Mouse (Mus musculus) hindbrain, postnatal 0 days (tissue): ENCODE data around the gene Tead3. TPM values are rescaled to one million over a fixed set of nuclear protein-coding genes. Genes with fewer than 3 reads are reported as not detected.

Source experiments
- ATAC-seq: fragments of 200-750 bp; cut with Nextera tagmentation; 2 replicates; pipeline ENCODE4 v1.8.0; 2017; ENCODE audit warnings: mild to moderate bottlenecking, moderate TSS enrichment, moderate library complexity
- DNase-seq: peaks from one replicate; pipeline ENCODE4 v3.0.0-alpha.2; 2015; ENCODE audit warnings: low spot score
- H3K27ac ChIP-seq: fragments of 300-500 bp; sonication (generic); 2 replicates; pipeline ENCODE4 v1.5.1; 2014; ENCODE audit warnings: mild to moderate bottlenecking
- H3K27me3 ChIP-seq: fragments of 300-500 bp; sonication (generic); 2 replicates; pipeline ENCODE4 v1.6.1; 2014; ENCODE audit warnings: low read length, mixed read lengths; ENCODE audit not compliant: insufficient read depth
- H3K36me3 ChIP-seq: fragments of 300-500 bp; sonication (generic); 2 replicates; pipeline ENCODE4 v1.6.1; 2014; ENCODE audit warnings: low read length, mixed read lengths; ENCODE audit not compliant: insufficient read depth
- H3K4me1 ChIP-seq: fragments of 300-500 bp; sonication (generic); 2 replicates; pipeline ENCODE4 v1.6.1; 2014; ENCODE audit warnings: antibody characterized with exemption, low read length, mixed read lengths; ENCODE audit not compliant: insufficient read depth
- H3K4me2 ChIP-seq: fragments of 300-500 bp; sonication (generic); 2 replicates; pipeline ENCODE4 v1.6.1; 2014; ENCODE audit warnings: low read depth, mild to moderate bottlenecking, low read length, moderate library complexity, mixed read lengths
- H3K4me3 ChIP-seq: fragments of 300-500 bp; sonication (generic); 2 replicates; pipeline ENCODE4 v1.5.1; 2014; ENCODE audit warnings: low read length
- H3K9ac ChIP-seq: fragments of 300-500 bp; sonication (generic); replicated peaks from 2 replicates; pipeline ENCODE4 v1.6.1; 2014; ENCODE audit warnings: mild to moderate bottlenecking, low read length, moderate library complexity, mixed read lengths
- H3K9me3 ChIP-seq: fragments of 300-500 bp; sonication (generic); 2 replicates; pipeline ENCODE4 v1.6.1; 2016; ENCODE audit warnings: low read length, mixed read lengths
- CTCF ChIP-seq: IDR thresholded peaks from 2 replicates; pipeline ENCODE4 v1.5.1; 2016; ENCODE audit warnings: antibody characterized with exemption, control low read depth, low read depth
- WGBS: fragments of 180-500 bp; shearing (Covaris S2); extraction: QIAGEN DNeasy Blood & Tissue Kit; methylation state at CpG from one replicate; pipeline ENCODE4 v1.1.7; 2014; 5-methylcytosine and 5-hydroxymethylcytosine counted together
- polyA plus RNA-seq: library from polyadenylated mRNA; unstranded; fragments of >200 nt; fragmentation: Nextera tagmentation; extraction: Ambion mirVana; gene quantifications from 2 replicates; pipeline ENCODE4 v1.2.1, GENCODE M21; 2015
- total RNA-seq: library from RNA; depleted of rRNA; stranded (reverse); fragments of >200 nt; gene quantifications from 2 replicates; pipeline ENCODE4 v1.2.3, GENCODE M21; 2014; rRNA removed

Gene Tead3
- total RNA-seq (6.5 and 9.4 TPM in 2 replicates), polyA plus RNA-seq (1.3 and 1.7 TPM in 2 replicates)

DNA sequence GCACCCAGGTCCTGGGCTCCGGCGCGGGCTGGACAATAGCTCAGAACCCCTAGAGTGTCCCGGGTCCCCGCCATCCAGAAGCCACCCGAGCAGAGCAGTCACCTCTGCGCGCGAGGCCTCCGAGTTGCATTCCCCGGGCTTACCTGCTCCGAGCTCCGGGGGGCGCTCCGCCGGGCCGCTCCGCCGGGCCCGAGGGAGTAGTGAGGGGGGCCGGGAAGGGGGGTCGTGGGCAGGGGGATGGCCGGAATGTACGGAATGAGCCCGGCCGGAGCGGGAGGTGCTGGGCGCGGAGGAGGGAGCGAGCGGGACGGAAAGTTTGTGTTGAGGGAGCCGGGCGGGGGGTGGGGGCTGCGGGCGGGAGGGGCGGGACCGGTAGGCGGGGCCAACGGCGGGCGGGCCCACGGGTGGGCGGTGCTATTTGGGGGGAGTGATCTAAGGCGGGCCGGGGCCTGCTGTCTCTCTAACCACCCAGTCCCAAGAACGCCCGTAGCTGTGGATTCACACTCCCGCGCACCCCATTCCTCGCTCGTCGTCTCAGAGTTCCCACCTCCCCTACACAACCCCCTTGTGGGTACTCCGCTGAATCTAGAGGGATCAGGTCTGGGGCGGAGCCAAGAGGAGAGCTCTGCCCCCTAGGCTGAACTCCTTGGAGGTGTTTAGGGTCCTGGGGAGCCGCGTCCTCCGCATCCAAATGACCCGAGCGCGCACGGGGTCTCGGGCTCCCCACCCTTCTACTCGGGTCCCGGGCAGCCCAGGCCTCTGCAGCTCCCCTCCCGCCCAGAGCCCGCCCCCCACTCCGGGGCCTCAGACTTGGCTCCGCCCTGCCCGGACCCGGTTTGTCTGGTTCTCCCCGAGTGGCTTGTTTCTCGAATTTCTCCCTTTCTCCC lies at the start of gene Tead3:
Gene Tead3, minus strand, starts transcription at position 352 of the 887 bp plus-strand sequence.
- 1% methylated on average over 55 of the region's 73 CpGs for WGBS
- H3K9ac ChIP-seq = peak within 1 kb of the TSS; percentile 48
- DNase-seq (peak; percentile 69), ATAC-seq (peak; percentile 80)
- no peaks in the 10 kb centered on the region for H3K36me3 ChIP-seq
- peak within 1 kb of the TSS; percentile 59 for H3K4me3 ChIP-seq
- H3K4me2 ChIP-seq = peak within 1 kb of the TSS; percentile 81
- no peaks in the 10 kb centered on the region for H3K9me3 ChIP-seq
- peak within 1 kb of the TSS; percentile 70 for H3K27ac ChIP-seq
- no peak for TF ChIP-seq CTCF
- H3K27me3 ChIP-seq = 0 out of 2 replicates have a peak, but pooled peaks cover 6% of the 10 kb centered on the region
- no peaks in the 10 kb centered on the region; the same call in 1 of the 2 replicates for H3K4me1 ChIP-seq

DNA sequence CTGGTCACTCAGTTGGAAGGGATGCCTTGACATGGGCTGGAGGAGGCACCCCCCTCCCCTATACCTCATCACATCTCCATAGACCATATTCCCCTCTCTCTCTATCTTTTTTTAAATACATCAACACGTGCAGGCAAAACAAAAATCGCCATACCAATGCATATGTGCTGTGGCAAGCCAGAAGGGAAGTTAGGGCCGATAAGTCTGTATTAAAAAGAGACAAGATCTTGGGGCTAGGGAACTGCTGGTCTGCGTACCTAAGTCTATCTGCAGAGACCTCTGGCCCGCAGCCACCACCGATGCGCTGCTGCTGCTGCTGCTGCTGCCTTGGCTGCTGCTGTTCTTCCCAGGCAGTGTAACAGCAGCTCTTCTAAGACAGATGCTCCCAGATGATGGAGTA lies 44.4 kb upstream of the Tead3 start:
- no peaks in the 10 kb centered on the region for H3K9me3 ChIP-seq
- 0 out of 2 replicates have a peak, but pooled peaks cover 2% of the 10 kb centered on the region for H3K36me3 ChIP-seq
- TF ChIP-seq CTCF = no peak
- no peak overlapping the region for H3K27ac ChIP-seq
- ATAC-seq (no peak), DNase-seq (no peak)
- no peak overlapping the region for H3K9ac ChIP-seq
- WGBS = 84% methylated on average over 7 of the region's 7 CpGs
- no peak overlapping the region for H3K4me3 ChIP-seq
- H3K4me1 ChIP-seq = no peaks in the 10 kb centered on the region
- no peaks in the 10 kb centered on the region for H3K27me3 ChIP-seq
- H3K4me2 ChIP-seq = no peak overlapping the region

DNA sequence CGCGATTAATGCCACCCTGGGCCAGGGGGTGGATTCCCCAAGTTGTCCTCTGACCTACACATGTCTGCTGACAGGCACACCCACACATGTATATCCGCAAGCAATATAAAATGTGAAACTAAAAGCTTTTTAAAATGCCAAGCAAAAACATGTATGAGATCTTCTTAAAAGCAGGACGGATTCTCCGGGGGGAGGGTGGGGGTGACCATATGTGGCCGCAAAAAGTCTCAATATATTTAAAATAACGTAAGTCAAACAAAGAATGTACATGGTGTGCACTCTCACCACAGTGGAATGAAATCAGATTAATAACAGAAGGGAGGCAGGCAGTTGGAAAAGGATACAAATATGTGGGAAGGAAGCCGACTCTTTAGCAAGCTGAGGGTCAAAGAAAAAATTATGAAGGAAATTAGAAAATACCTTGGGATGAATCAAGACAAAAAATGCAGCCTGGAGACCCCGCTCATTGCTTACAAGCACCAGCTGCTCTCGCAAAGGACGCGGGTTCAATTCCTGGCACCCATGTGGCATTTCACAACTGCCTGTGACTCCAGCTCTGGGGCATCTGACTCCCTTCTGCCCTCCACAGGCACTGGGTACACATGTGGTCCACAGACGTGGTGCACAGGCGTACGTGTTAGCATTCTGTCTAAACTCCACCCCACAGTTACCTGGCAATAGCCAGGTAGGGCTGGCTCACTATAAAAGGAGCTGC lies 43.6 kb upstream of the Tead3 start:
- no peak for TF ChIP-seq CTCF
- DNase-seq = no peak
- Histone ChIP-seq H3K27me3 (no peaks in the 10 kb centered on the region), H3K4me3 (no peak overlapping the region), H3K9ac (no peak overlapping the region), H3K9me3 (no peaks in the 10 kb centered on the region), H3K27ac (no peak overlapping the region), H3K4me2 (no peak overlapping the region), H3K4me1 (no peaks in the 10 kb centered on the region), H3K36me3 (no peaks in the 10 kb centered on the region)
- WGBS = 83% methylated on average over 15 of the region's 15 CpGs
- ATAC-seq = no peak

DNA sequence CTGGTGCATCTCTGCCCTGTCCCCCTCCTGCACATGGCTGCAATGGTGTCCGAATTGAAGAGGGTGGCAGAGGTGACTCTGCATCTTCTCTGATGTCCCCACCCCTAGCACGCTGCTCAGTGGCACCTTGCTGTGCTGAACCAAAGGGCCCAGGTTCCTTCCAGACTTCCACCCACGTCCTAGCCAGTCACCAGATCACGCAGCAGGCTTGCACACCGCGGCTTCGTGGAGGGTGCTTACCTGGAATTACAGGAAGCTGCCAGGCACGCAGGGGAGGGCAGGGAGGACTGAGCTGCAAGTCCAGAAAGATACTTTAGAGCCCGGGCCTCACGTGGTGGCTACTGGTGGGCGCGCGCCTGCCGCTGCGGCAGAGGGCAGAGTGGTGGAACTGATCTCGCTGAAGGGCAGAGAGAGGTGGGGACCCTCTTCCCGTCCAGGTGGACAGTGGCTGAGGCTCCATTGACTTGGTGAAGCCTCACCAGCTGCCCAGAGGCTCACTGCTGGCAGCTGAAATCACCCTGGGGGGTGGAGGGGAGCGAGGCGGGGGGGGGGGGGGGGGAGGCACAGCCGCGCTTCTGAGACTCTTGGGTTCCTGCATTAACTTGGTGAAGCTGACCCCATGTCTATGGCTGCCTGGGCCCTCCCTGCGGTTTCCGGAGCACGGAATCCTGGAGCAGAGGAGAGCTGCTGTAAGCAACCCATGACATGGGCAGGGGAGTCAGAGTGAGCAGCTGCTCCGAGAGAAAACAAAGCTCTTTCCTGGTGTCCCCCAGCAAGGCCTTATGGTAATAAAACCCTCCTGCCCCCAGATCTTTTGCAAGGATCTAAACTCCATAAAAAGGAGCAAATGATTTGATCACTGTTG lies 41.2 kb upstream of the Tead3 start:
- ATAC-seq = no peak
- no peak overlapping the region for H3K9ac ChIP-seq
- H3K9me3 ChIP-seq = no peaks in the 10 kb centered on the region
- no peaks in the 10 kb centered on the region for H3K27me3 ChIP-seq
- TF ChIP-seq CTCF = no peak
- no peak for DNase-seq
- H3K36me3 ChIP-seq = no peaks in the 10 kb centered on the region
- H3K4me2 ChIP-seq = no peak overlapping the region
- no peak overlapping the region for H3K4me3 ChIP-seq
- WGBS = 11% methylated on average over 21 of the region's 25 CpGs
- no peak overlapping the region for H3K27ac ChIP-seq
- H3K4me1 ChIP-seq = no peaks in the 10 kb centered on the region

DNA sequence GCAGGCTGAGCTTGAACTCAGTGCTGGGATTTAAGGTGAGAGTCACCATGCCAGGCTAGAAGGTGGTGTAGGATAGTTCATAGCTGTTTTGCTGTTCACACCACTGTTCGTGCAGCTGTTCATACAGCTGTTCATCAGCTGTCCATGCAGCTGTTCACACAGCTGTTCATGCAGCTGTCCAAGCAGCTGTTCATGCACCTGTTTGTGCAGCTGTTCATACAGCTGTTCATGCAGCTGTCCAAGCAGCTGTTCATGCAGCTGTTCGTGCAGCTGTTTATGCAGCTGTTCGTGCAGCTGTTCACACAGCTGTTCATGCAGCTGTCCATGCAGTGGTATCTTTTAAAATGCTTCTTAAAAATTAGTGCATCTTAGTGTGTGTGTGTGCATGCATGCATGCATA lies 37.9 kb upstream of the Tead3 start:
- no peak overlapping the region for H3K27ac ChIP-seq
- H3K36me3 ChIP-seq = no peaks in the 10 kb centered on the region
- peaks cover 4% of the 10 kb centered on the region; the same call in 1 of the 2 replicates for H3K4me1 ChIP-seq
- no peak overlapping the region for H3K9ac ChIP-seq
- 93% methylated on average over 3 of the region's 3 CpGs for WGBS
- no peak for TF ChIP-seq CTCF
- H3K9me3 ChIP-seq = no peaks in the 10 kb centered on the region
- no peak overlapping the region for H3K4me3 ChIP-seq
- no peak overlapping the region for H3K4me2 ChIP-seq
- no peaks in the 10 kb centered on the region for H3K27me3 ChIP-seq
- ATAC-seq = no peak
- no peak for DNase-seq
